Mouse (Mus musculus) neural tube, embryonic 10.5 days (tissue): ENCODE measurements around the gene Yars.

ENCODE experiments used
- DNase-seq: peaks from one replicate; pipeline ENCODE4 v3.0.0-alpha.2; 2017; ENCODE audit warnings: low spot score; ENCODE audit errors: extremely low spot score

Yars gene

GRCm38 (mm10) chr4:129227985-129228381 is 38.4 kb downstream of the Yars start:
- DNase-seq = no peak

GRCm38 (mm10) chr4:129230926-129231325 is 41.4 kb downstream of the Yars start:
- DNase-seq = no peak

- no peak for DNase-seq
These were observed 42.3 kb downstream of the Yars start for GRCm38 (mm10) chr4:129231594-129232450.

GRCm38 (mm10) chr4:129232561-129233360 is 43.2 kb downstream of the Yars start:
- no peak for DNase-seq

- DNase-seq = no peak
These were observed 44.9 kb downstream of the Yars start for GRCm38 (mm10) chr4:129234488-129234887.

GRCm38 (mm10) chr4:129235147-129235546 is 45.6 kb downstream of the Yars start:
- DNase-seq = no peak

- no peak for DNase-seq
These were observed 46.8 kb downstream of the Yars start for GRCm38 (mm10) chr4:129236236-129236813.

- peak; percentile 63 for DNase-seq
These were observed 48.4 kb downstream of the Yars start for GRCm38 (mm10) chr4:129237843-129238441.

GRCm38 (mm10) chr4:129238579-129239016 is 49.0 kb downstream of the Yars start:
- no peak for DNase-seq

- peak; percentile 86 for DNase-seq
These were observed 49.5 kb downstream of the Yars start for GRCm38 (mm10) chr4:129239075-129239474.

- no peak for DNase-seq
These were observed 52.3 kb downstream of the Yars start for GRCm38 (mm10) chr4:129241898-129242297.

GRCm38 (mm10) chr4:129242327-129242726 is 52.8 kb downstream of the Yars start:
- no peak for DNase-seq

- DNase-seq = no peak
These were observed 53.2 kb downstream of the Yars start for GRCm38 (mm10) chr4:129242761-129243160.

- no peak for DNase-seq
These were observed 55.2 kb downstream of the Yars start for GRCm38 (mm10) chr4:129244802-129245201.

GRCm38 (mm10) chr4:129246360-129247301 is 57.1 kb downstream of the Yars start:
- no peak for DNase-seq

- peak; percentile 45 for DNase-seq
These were observed 58.1 kb downstream of the Yars start for GRCm38 (mm10) chr4:129247381-129248242.

GRCm38 (mm10) chr4:129248243-129248767 is 58.7 kb downstream of the Yars start:
- DNase-seq = no peak

GRCm38 (mm10) chr4:129249288-129249687 is 59.7 kb downstream of the Yars start:
- DNase-seq = no peak
